Mouse (Mus musculus) T-cell, adult 66 days (primary cell): Measurements from ENCODE around the gene Zfp112. TPM values are rescaled to one million over a fixed set of nuclear protein-coding genes. Genes with fewer than 3 reads are reported as not detected.

Experiments
- total RNA-seq, 2 experiments: library from RNA; stranded (reverse); gene quantifications; 3 replicates in 1 of 2; 4 replicates in 1 of 2; pipeline ENCODE4 v1.2.4; 2023

The Zfp112 gene
- 1 to 10 TPM; 5.9 to 6.7 TPM for total RNA-seq

GRCm38 (mm10) chr7:24112156-24112856, at the start of gene Zfp112:
Gene Zfp112, plus strand, starts transcription at chr7:24112314.

GRCm38 (mm10) chr7:24081634-24082431, 30.3 kb upstream of the Zfp112 start, which contains the start of gene Zfp180:
Gene Zfp180, plus strand, starts transcription at chr7:24081924.

GRCm38 (mm10) chr7:24133996-24134828, 22.1 kb downstream of the Zfp112 start, which contains the start of gene Zfp235:
Gene Zfp235, plus strand, starts transcription at chr7:24134169.

GRCm38 (mm10) chr7:24174618-24175336, 62.7 kb downstream of the Zfp112 start, which contains the start of gene Zfp114:
Gene Zfp114, plus strand, starts transcription at chr7:24175060.

Other genes with a start within 250 kb of the Zfp112 start
- gene Vmn1r177, start 245.9 kb upstream of the Zfp112 start, total RNA-seq, result not detected
- gene Vmn1r178, start 220.3 kb upstream of the Zfp112 start, total RNA-seq, result not detected
- gene Vmn1r179, start 185.3 kb upstream of the Zfp112 start, total RNA-seq, result not detected
- gene Vmn1r180, start 161.7 kb upstream of the Zfp112 start, total RNA-seq, result not detected
- not detected for gene Vmn1r181, start 137.7 kb upstream of the Zfp112 start, total RNA-seq
- gene V1rd19, start 110.6 kb upstream of the Zfp112 start, total RNA-seq, result not detected
- not detected for gene Vmn1r183, start 59.1 kb upstream of the Zfp112 start, total RNA-seq
- 10 to 100 TPM; 37.5 to 41.5 TPM for gene Zfp180, start 30.4 kb upstream of the Zfp112 start, total RNA-seq
- gene Zfp235, start 21.9 kb downstream of the Zfp112 start, total RNA-seq, result 10 to 100 TPM; 10.0 to 10.5 TPM
- under 1 TPM; 0.24 to 0.84 TPM for gene Zfp114, start 62.7 kb downstream of the Zfp112 start, total RNA-seq
- under 1 TPM; 0.18 to 0.29 TPM for gene Zfp111, start 99.1 kb downstream of the Zfp112 start, total RNA-seq
- gene Zfp109, start 125.2 kb downstream of the Zfp112 start, total RNA-seq, result 1 to 10 TPM; 4.1 to 6.1 TPM
- under 1 TPM; 0.55 to 0.59 TPM for gene Zfp108, start 142.5 kb downstream of the Zfp112 start, total RNA-seq
- 1 to 10 TPM; 1.8 to 2.8 TPM for gene Zfp93, start 158.1 kb downstream of the Zfp112 start, total RNA-seq
- gene Zfp61, start 188.9 kb downstream of the Zfp112 start, total RNA-seq, result 10 to 100 TPM; 13.8 to 15.5 TPM
- 1 to 10 TPM; 6.0 to 6.6 TPM for gene Zfp94, start 204.4 kb downstream of the Zfp112 start, total RNA-seq
- not detected for gene Tescl, start 221.6 kb downstream of the Zfp112 start, total RNA-seq
- gene Lypd5, start 236.9 kb downstream of the Zfp112 start, total RNA-seq, result not detected